Mouse (Mus musculus): ENCODE measurements at regions not wholly inside any gene's neighbourhood (a gene's known extent, or its start where the extent isn't known, plus 50 kb on each side); places are given as distances from the start of the nearest gene placed in this dataset.

DNA sequence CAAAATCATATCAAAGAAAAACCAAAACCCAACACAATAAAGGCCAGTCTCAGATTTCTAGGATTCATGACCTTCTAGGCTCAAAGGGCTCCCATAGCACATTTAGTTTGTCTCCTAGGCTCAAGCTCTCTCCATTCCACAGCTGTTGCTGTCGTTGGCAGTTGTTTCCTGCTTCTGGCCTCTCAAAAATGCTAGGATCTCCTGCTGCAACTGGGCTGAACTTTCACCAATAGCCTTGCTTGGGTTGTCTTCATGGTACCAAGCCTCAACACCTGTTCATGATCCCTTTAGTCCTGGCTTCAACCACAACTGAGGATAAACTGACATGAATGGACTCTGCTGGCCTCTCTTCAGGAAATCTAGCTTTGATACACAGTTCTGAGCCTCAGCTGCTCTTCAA, 115.9 kb upstream of the Ssbp2 start:
- WGBS, result 73% methylated on average over 1 of the region's 1 CpGs
- no peaks in the 10 kb centered on the region for H3K4me1 ChIP-seq
- H3K27me3 ChIP-seq, result no peaks in the 10 kb centered on the region

DNA sequence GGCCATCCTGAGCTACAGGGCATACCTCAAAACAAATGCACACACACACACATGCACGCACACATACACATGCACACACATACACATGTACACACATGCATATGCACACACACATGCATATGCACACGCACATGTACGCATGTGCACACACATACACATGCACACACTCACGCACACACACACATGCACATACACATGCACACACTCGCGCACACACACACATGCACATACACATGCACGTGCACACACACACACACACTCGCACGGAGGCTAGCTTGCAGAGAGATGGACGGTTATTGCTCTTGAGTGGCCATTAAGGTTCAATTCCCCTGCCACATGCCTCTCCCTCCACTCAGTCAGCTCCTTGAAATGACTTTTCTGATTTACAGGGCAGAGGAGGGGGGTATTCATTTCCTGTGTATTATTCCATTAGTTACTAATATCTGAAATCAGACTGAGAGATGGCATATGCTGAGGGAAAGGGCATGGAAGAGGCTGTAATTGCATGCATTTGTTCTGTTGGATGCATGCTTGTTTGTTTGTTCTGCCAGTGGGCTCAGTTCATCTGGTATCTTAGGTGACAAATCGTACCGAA, 111.5 kb upstream of the Ssbp2 start:
- WGBS, result 92% methylated on average over 12 of the region's 12 CpGs
- Histone ChIP-seq H3K27me3 (no peaks in the 10 kb centered on the region), H3K9ac (replicated peaks) (no peak overlapping the region), H3K9me3 (peaks cover 9% of the 10 kb centered on the region; the same call in 1 of the 2 replicates), H3K4me3 (no peak overlapping the region), H3K27ac (replicated peaks) (no peak overlapping the region), H3K4me1 (no peaks in the 10 kb centered on the region), H3K4me2 (replicated peaks) (no peak overlapping the region), H3K36me3 (no peaks in the 10 kb centered on the region)
- ATAC-seq (ENCODE audit: low FRiP score, low read depth), result no peak

More for the DNA sequence above, 115.9 kb upstream of the Ssbp2 start:
- H3K27ac ChIP-seq (replicated peaks), result no peak overlapping the region
- no peak for ATAC-seq (ENCODE audit: low FRiP score, low read depth)
- H3K9ac ChIP-seq (replicated peaks), result no peak overlapping the region
- H3K4me2 ChIP-seq (replicated peaks), result no peak overlapping the region
- H3K9me3 ChIP-seq, result peaks cover 9% of the 10 kb centered on the region; the same call in 1 of the 2 replicates
- no peak overlapping the region for H3K4me3 ChIP-seq
- no peaks in the 10 kb centered on the region for H3K36me3 ChIP-seq

DNA sequence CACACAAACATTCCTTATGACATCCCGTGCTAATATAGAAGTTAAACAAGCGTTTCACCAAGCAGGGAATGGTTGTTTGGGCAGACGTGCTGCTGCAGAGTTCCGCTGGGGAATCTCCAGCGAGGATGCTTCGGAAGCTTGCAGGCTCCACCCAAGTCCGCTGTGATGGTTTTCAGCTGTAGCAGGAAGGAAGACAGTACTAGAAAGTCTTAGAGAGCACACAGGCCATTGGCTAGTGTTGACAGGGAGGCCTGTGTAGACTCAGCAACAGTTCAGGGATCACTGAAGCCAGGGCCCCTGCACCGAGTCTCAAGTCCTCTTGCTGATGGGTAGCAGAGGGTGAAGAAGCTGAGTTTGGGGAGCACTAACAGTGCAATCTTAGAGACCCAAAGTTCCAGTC, 107.8 kb upstream of the Ssbp2 start:
- Histone ChIP-seq H3K4me3 (no peak overlapping the region), H3K4me1 (no peaks in the 10 kb centered on the region), H3K9ac (replicated peaks) (no peak overlapping the region), H3K27me3 (no peaks in the 10 kb centered on the region), H3K36me3 (no peaks in the 10 kb centered on the region), H3K9me3 (no peaks in the 10 kb centered on the region), H3K4me2 (replicated peaks) (no peak overlapping the region), H3K27ac (replicated peaks) (no peak overlapping the region)
- 85% methylated on average over 8 of the region's 8 CpGs for whole genome bisulfite sequencing
- no peak for ATAC-seq (ENCODE audit: low FRiP score, low read depth)

DNA sequence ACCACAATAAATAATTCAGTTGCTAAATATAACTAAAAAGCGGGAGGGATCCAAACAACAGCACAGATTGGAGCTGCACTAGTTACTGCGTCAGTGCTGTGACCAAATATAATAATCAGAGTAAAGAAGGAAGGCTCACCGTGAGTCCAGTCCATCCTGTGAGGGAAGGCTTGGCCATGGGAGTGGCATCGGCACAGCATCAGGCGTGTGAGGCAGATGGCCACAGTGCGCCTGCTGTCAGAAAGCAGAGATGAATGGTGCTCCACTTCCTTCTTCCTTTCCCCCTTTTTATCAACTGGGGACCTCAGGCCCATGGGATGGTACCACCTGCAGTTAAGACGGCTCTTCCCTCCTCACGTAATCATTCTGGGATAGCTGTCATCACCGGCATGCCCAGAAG, 103.6 kb upstream of the Ssbp2 start:
- no peak overlapping the region for H3K27ac ChIP-seq (replicated peaks)
- H3K4me3 ChIP-seq, result no peak overlapping the region
- no peak overlapping the region for H3K4me2 ChIP-seq (replicated peaks)
- no peaks in the 10 kb centered on the region for H3K36me3 ChIP-seq
- WGBS, result 94% methylated on average over 9 of the region's 9 CpGs
- no peak overlapping the region for H3K9ac ChIP-seq (replicated peaks)
- no peak for ATAC-seq (ENCODE audit: low FRiP score, low read depth)
- no peaks in the 10 kb centered on the region for H3K9me3 ChIP-seq
- H3K4me1 ChIP-seq, result no peaks in the 10 kb centered on the region
- H3K27me3 ChIP-seq, result no peaks in the 10 kb centered on the region

GRCm38 (mm10) chr13:91360121-91360520, 100.0 kb upstream of the Ssbp2 start:
- H3K36me3 ChIP-seq, result no peaks in the 10 kb centered on the region
- ATAC-seq (ENCODE audit: low FRiP score, low read depth), result no peak
- H3K9me3 ChIP-seq, result no peaks in the 10 kb centered on the region
- no peak overlapping the region for H3K4me3 ChIP-seq
- WGBS, result 75% methylated on average over 6 of the region's 6 CpGs
- H3K4me2 ChIP-seq (replicated peaks), result no peak overlapping the region
- H3K27ac ChIP-seq (replicated peaks), result no peak overlapping the region
- no peak overlapping the region for H3K9ac ChIP-seq (replicated peaks)
- H3K4me1 ChIP-seq, result no peaks in the 10 kb centered on the region; the same call in 1 of the 2 replicates
- H3K27me3 ChIP-seq, result no peaks in the 10 kb centered on the region

- no peaks in the 10 kb centered on the region for H3K9me3 ChIP-seq
- no peaks in the 10 kb centered on the region for H3K27me3 ChIP-seq
- ATAC-seq (ENCODE audit: low FRiP score, low read depth), result no peak
- H3K27ac ChIP-seq (replicated peaks), result no peak overlapping the region
- no peaks in the 10 kb centered on the region for H3K36me3 ChIP-seq
- 82% methylated on average over 2 of the region's 2 CpGs for WGBS
- H3K4me2 ChIP-seq (replicated peaks), result no peak overlapping the region
- peaks cover 22% of the 10 kb centered on the region for H3K4me1 ChIP-seq
- H3K9ac ChIP-seq (replicated peaks), result no peak overlapping the region
- H3K4me3 ChIP-seq, result no peak overlapping the region
Measured at GRCm38 (mm10) chr13:91365270-91365952, 94.7 kb upstream of the Ssbp2 start.

DNA sequence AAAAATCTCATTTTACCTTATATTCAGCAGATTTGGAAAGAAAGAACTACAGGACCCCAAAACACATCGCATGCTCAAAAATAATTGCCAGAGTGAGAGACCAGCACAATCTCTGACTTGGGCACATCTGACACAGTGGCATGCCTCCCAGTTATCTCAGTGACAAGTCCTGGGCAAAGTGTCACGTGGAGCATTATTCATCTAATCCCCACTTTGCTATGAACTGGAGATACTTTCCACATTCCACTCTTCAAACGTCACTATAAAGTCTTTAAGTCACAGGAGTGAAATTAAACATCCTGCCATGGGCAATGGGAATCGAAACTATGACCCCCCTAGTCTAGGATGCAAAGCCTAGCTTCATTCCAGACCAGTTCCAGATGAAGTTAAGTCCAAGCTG, 93.5 kb upstream of the Ssbp2 start:
- H3K4me1 ChIP-seq, result peaks cover 28% of the 10 kb centered on the region
- H3K36me3 ChIP-seq, result no peaks in the 10 kb centered on the region
- WGBS, result 76% methylated on average over 4 of the region's 4 CpGs
- H3K27ac ChIP-seq (replicated peaks), result no peak overlapping the region
- no peak overlapping the region for H3K4me2 ChIP-seq (replicated peaks)
- H3K9ac ChIP-seq (replicated peaks), result no peak overlapping the region
- no peak overlapping the region for H3K4me3 ChIP-seq
- H3K27me3 ChIP-seq, result no peaks in the 10 kb centered on the region
- no peaks in the 10 kb centered on the region for H3K9me3 ChIP-seq
- no peak for ATAC-seq (ENCODE audit: low FRiP score, low read depth)

DNA sequence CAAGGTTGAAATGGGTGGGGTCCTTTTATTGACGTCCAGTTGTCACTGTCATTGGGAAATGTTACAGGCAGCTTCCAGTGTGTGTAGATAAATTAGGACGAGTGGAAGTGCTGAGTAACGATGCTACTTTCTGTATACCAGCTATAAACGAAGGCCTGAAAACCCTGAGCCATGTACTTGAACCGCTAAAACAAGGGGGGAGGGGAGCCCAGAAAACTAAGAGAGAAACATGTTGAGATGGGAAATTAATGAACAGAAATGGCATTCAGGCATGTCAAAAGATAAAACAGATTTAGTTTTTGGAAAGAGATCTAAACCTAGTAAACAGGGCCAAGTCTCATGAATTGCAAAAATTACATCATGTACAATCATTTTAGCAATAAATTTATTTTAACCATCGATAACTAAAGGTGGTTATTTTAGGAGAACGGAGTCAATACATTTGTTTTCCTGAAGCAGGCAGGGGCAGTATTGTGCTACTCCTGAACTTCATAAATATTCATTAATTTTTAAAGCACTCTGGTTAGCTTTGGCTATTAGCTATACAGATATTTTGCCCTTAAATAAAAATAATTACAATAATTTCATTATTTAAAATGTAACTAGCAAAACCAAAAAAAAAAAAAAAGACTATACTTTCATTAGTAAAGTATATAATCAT, 92.1 kb upstream of the Ssbp2 start:
- H3K9ac ChIP-seq (replicated peaks), result no peak overlapping the region
- no peaks in the 10 kb centered on the region for H3K9me3 ChIP-seq
- no peaks in the 10 kb centered on the region for H3K27me3 ChIP-seq
- no peaks in the 10 kb centered on the region for H3K36me3 ChIP-seq
- no peak overlapping the region for H3K27ac ChIP-seq (replicated peaks)
- no peak overlapping the region for H3K4me3 ChIP-seq
- H3K4me2 ChIP-seq (replicated peaks), result no peak overlapping the region
- no peak for ATAC-seq (ENCODE audit: low FRiP score, low read depth)
- 60% methylated on average over 7 of the region's 7 CpGs for WGBS
- peaks cover 43% of the 10 kb centered on the region for H3K4me1 ChIP-seq

DNA sequence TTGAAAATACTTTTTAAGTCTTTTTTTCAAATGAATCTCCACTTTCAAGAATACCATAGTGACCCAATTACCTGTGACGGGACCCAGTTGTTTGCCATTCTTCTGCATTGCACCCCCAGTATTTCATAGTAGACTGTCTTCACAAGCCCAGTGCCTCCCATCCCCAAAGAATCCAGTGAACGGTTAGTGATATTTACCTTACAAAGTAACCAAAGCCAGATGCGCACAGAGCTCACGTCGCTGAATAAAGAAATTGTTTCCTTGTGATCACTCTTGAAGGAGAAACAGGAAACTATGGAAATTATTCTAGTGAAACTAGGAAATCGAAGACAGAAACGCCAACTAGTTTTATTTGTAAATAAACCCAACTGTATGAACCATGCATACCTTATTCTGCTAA, 91.4 kb upstream of the Ssbp2 start:
- peaks cover 47% of the 10 kb centered on the region for H3K4me1 ChIP-seq
- no peaks in the 10 kb centered on the region for H3K36me3 ChIP-seq
- H3K9me3 ChIP-seq, result no peaks in the 10 kb centered on the region
- H3K27ac ChIP-seq (replicated peaks), result no peak overlapping the region
- 82% methylated on average over 7 of the region's 7 CpGs for WGBS
- no peaks in the 10 kb centered on the region for H3K27me3 ChIP-seq
- no peak overlapping the region for H3K9ac ChIP-seq (replicated peaks)
- H3K4me2 ChIP-seq (replicated peaks), result no peak overlapping the region
- ATAC-seq (ENCODE audit: low FRiP score, low read depth), result no peak
- H3K4me3 ChIP-seq, result no peak overlapping the region

DNA sequence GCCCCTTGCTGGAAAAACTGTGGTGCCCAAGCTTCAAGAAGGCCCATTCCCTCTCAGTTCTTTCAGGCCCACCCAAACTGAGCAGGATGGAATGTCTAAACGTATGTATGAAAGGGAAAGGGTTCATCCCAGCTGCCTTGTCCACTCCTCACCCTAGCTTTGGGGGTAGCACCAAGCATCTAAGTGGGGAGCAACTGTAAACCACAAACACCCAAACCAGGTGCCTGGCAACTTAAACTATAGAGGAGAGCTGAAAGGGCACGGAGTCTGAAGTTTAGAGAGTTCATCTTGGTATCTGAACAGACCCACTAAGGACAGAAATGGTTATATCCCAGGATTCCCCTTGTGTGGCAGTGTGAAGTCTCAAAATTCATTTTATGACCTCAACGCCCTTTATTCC, 90.1 kb upstream of the Ssbp2 start:
- ATAC-seq (ENCODE audit: low FRiP score, low read depth), result no peak
- Histone ChIP-seq H3K4me2 (replicated peaks) (peak overlapping the region; percentile 74), H3K27ac (replicated peaks) (peak overlapping the region; percentile 97), H3K36me3 (no peaks in the 10 kb centered on the region), H3K9me3 (no peaks in the 10 kb centered on the region), H3K27me3 (no peaks in the 10 kb centered on the region), H3K9ac (replicated peaks) (peak overlapping the region; percentile 60), H3K4me3 (peak overlapping the region; percentile 39), H3K4me1 (peaks cover 57% of the 10 kb centered on the region)
- 22% methylated on average over 3 of the region's 3 CpGs for WGBS

- Histone ChIP-seq H3K4me1 (peaks cover 57% of the 10 kb centered on the region), H3K9ac (replicated peaks) (peak overlapping the region; percentile 60), H3K4me3 (peak overlapping the region; percentile 39), H3K36me3 (no peaks in the 10 kb centered on the region), H3K4me2 (replicated peaks) (peak overlapping the region; percentile 74), H3K27ac (replicated peaks) (peak overlapping the region; percentile 97), H3K27me3 (no peaks in the 10 kb centered on the region), H3K9me3 (no peaks in the 10 kb centered on the region)
- peak; percentile 63 for ATAC-seq (ENCODE audit: low FRiP score, low read depth)
- under 1% methylated on average over 11 of the region's 11 CpGs for WGBS
Measured at GRCm38 (mm10) chr13:91370441-91370840, 89.6 kb upstream of the Ssbp2 start.

GRCm38 (mm10) chr13:91370886-91371595, 89.0 kb upstream of the Ssbp2 start:
- H3K27me3 ChIP-seq, result no peaks in the 10 kb centered on the region
- peak overlapping the region; percentile 39 for H3K4me3 ChIP-seq
- peaks cover 57% of the 10 kb centered on the region for H3K4me1 ChIP-seq
- H3K9me3 ChIP-seq, result no peaks in the 10 kb centered on the region
- under 1% methylated on average over 28 of the region's 28 CpGs for WGBS
- peak; percentile 93 for ATAC-seq (ENCODE audit: low FRiP score, low read depth)
- peak overlapping the region; percentile 97 for H3K27ac ChIP-seq (replicated peaks)
- H3K9ac ChIP-seq (replicated peaks), result peak overlapping the region; percentile 60
- H3K36me3 ChIP-seq, result no peaks in the 10 kb centered on the region
- H3K4me2 ChIP-seq (replicated peaks), result peak overlapping the region; percentile 74
